Mouse (Mus musculus): ENCODE measurements around the gene B4galnt1.

GRCm38 (mm10) chr10:127154241-127154640, 10.8 kb upstream of the B4galnt1 start:
- TF ChIP-seq RCOR1 (IDR thresholded peaks at IDR 0.05; ENCODE audit: low read depth, low read length), result no peak
- TF ChIP-seq POLR2A (IDR thresholded peaks at IDR 0.05; ENCODE audit: control insufficient read depth in 1 of 2, insufficient read depth in 1 of 2, low read depth in 1 of 2, low read length in 2 of 2, poor library complexity in 1 of 2), result no peak
- no peak for TF ChIP-seq TBP (IDR thresholded peaks at IDR 0.05; ENCODE audit: low read depth, low read length)

All from MEL (cell line).